Mouse (Mus musculus) liver, adult 2 months (tissue): ENCODE measurements at regions not wholly inside any gene's neighbourhood (a gene's known extent, or its start where the extent isn't known, plus 50 kb on each side); places are given as distances from the start of the nearest gene placed in this dataset.

Experiments used
- DNase-seq: peaks from one replicate; pipeline ENCODE4 v3.0.0-alpha.2; 2011; ENCODE audit warnings: low read depth, low spot score; ENCODE audit errors: extremely low read depth
- H3K27ac ChIP-seq: fragments of 200-500 bp; replicated peaks from 2 replicates; pipeline ENCODE4 v1.5.1; 2012; ENCODE audit warnings: low read depth, mild to moderate bottlenecking, control low read depth, inconsistent platforms, low read length; ENCODE audit not compliant: insufficient read depth
- H3K27me3 ChIP-seq: fragments of 200-500 bp; 2 replicates; pipeline ENCODE4 v1.6.1; 2012; ENCODE audit warnings: mild to moderate bottlenecking, moderate library complexity, low read length, inconsistent platforms; ENCODE audit not compliant: control insufficient read depth, insufficient read depth
- H3K36me3 ChIP-seq: fragments of 200-500 bp; 2 replicates; pipeline ENCODE4 v1.6.1; 2012; ENCODE audit warnings: low read length, inconsistent platforms; ENCODE audit not compliant: control insufficient read depth, insufficient read depth
- H3K4me1 ChIP-seq: fragments of 200-500 bp; 2 replicates; pipeline ENCODE4 v1.6.1; 2011; ENCODE audit warnings: low read length; ENCODE audit not compliant: control insufficient read depth, insufficient read depth
- H3K4me3 ChIP-seq: fragments of 200-500 bp; 2 replicates; pipeline ENCODE4 v1.5.1; 2011; ENCODE audit warnings: low read depth, mild to moderate bottlenecking, control low read depth, low read length, moderate library complexity; ENCODE audit not compliant: insufficient read depth
- H3K79me2 ChIP-seq: fragments of 200-500 bp; 2 replicates; pipeline ENCODE4 v1.6.1; 2012; ENCODE audit warnings: inconsistent platforms, mild to moderate bottlenecking, low read length, moderate library complexity; ENCODE audit not compliant: control insufficient read depth, insufficient read depth
- H3K9ac ChIP-seq: fragments of 200-500 bp; 2 replicates; pipeline ENCODE4 v1.6.1; 2012; ENCODE audit warnings: low read depth, mild to moderate bottlenecking, control low read depth, inconsistent platforms, low read length
- CTCF ChIP-seq: fragments of 200-500 bp; IDR thresholded peaks from 2 replicates; pipeline ENCODE4 v1.5.1; 2011; ENCODE audit warnings: low read depth, low read length, control low read depth
- POLR2A ChIP-seq: fragments of 200-500 bp; IDR thresholded peaks from 2 replicates; pipeline ENCODE4 v1.6.1; 2011; ENCODE audit warnings: low read length, control low read depth; ENCODE audit not compliant: insufficient read depth; ENCODE audit errors: extremely low read depth
- WGBS: fragments of 180-500 bp; shearing (Covaris S2); methylation state at CpG from one replicate; pipeline ENCODE4 v1.1.7; 2018; 5-methylcytosine and 5-hydroxymethylcytosine counted together

DNA sequence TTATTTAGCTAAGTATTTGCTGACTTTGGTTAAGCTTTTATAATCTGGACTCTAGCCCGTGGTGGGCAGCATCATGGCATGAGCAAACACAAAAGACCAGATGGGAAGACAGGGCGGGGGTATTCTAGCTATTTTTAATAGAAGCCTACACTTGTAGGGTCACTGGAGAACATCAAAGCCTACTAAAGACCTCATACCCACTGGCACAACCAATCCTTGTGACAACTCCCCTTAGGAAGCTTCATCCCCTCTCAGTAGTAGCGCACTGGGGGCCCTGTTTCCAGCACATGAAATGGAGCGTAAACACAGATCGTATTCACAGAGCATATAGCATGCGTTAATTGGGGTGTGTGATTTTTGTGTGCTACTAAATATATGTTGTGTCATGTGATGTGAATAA, 202.4 kb downstream of the Smoc2 start:
- H3K4me3 ChIP-seq = no peak overlapping the region
- no peak for DNase-seq
- H3K4me1 ChIP-seq = no peaks in the 10 kb centered on the region
- WGBS = 92% methylated on average over 6 of the region's 6 CpGs
- H3K9ac ChIP-seq = no peak overlapping the region
- H3K79me2 ChIP-seq = no peaks in the 10 kb centered on the region
- H3K27ac ChIP-seq = no peak overlapping the region
- no peaks in the 10 kb centered on the region for H3K36me3 ChIP-seq
- no peak for TF ChIP-seq CTCF
- no peak for TF ChIP-seq POLR2A
- no peaks in the 10 kb centered on the region for H3K27me3 ChIP-seq

- Histone ChIP-seq H3K4me1 (no peaks in the 10 kb centered on the region), H3K4me3 (no peak overlapping the region), H3K9ac (no peak overlapping the region), H3K27ac (no peak overlapping the region), H3K79me2 (no peaks in the 10 kb centered on the region), H3K36me3 (no peaks in the 10 kb centered on the region), H3K27me3 (no peaks in the 10 kb centered on the region)
- no peak for DNase-seq
- WGBS = 89% methylated on average over 10 of the region's 10 CpGs
- TF ChIP-seq CTCF (no peak), POLR2A (no peak)
Observed at GRCm38 (mm10) chr17:14478938-14479505, 199.7 kb downstream of the Smoc2 start.

DNA sequence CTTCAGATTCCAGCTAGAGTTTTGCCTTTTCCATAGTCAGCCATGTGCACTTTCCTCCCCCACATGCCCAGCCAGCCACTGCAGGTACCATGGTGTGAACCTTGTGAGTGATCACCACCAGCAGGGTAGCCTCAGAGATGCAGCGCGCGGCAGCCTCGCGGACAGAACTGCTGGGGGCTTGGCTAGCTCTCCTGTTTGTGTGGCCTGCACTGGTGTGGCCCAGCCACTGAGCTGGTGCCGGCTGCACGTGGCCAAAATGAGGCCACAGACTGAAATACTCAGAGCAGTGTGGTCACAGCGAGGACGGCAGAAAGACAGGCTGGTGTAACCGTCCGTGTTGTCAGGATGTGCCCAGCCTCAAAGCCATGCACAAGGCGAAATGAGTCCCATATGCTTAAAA, 197.4 kb downstream of the Smoc2 start:
- no peak for DNase-seq
- no peak overlapping the region for H3K27ac ChIP-seq
- H3K4me3 ChIP-seq = no peak overlapping the region
- WGBS = 78% methylated on average over 12 of the region's 12 CpGs
- no peaks in the 10 kb centered on the region for H3K4me1 ChIP-seq
- TF ChIP-seq CTCF (no peak), POLR2A (no peak)
- no peak overlapping the region for H3K9ac ChIP-seq
- H3K79me2 ChIP-seq = no peaks in the 10 kb centered on the region
- no peaks in the 10 kb centered on the region for H3K36me3 ChIP-seq
- H3K27me3 ChIP-seq = no peaks in the 10 kb centered on the region

- no peak overlapping the region for H3K4me3 ChIP-seq
- no peaks in the 10 kb centered on the region for H3K36me3 ChIP-seq
- no peak overlapping the region for H3K9ac ChIP-seq
- no peaks in the 10 kb centered on the region for H3K27me3 ChIP-seq
- no peak overlapping the region for H3K27ac ChIP-seq
- no peak for DNase-seq
- H3K4me1 ChIP-seq = no peaks in the 10 kb centered on the region
- 33% methylated on average over 23 of the region's 23 CpGs for WGBS
- H3K79me2 ChIP-seq = no peaks in the 10 kb centered on the region
- no peak for TF ChIP-seq CTCF
- no peak for TF ChIP-seq POLR2A
Observed at GRCm38 (mm10) chr17:14475778-14476647, 196.7 kb downstream of the Smoc2 start.

GRCm38 (mm10) chr17:14475277-14475676, 196.0 kb downstream of the Smoc2 start:
- Histone ChIP-seq H3K79me2 (no peaks in the 10 kb centered on the region), H3K4me3 (no peak overlapping the region), H3K27ac (no peak overlapping the region), H3K4me1 (no peaks in the 10 kb centered on the region), H3K9ac (no peak overlapping the region), H3K27me3 (no peaks in the 10 kb centered on the region), H3K36me3 (no peaks in the 10 kb centered on the region)
- 33% methylated on average over 4 of the region's 4 CpGs for WGBS
- no peak for DNase-seq
- TF ChIP-seq POLR2A (no peak), CTCF (no peak)

DNA sequence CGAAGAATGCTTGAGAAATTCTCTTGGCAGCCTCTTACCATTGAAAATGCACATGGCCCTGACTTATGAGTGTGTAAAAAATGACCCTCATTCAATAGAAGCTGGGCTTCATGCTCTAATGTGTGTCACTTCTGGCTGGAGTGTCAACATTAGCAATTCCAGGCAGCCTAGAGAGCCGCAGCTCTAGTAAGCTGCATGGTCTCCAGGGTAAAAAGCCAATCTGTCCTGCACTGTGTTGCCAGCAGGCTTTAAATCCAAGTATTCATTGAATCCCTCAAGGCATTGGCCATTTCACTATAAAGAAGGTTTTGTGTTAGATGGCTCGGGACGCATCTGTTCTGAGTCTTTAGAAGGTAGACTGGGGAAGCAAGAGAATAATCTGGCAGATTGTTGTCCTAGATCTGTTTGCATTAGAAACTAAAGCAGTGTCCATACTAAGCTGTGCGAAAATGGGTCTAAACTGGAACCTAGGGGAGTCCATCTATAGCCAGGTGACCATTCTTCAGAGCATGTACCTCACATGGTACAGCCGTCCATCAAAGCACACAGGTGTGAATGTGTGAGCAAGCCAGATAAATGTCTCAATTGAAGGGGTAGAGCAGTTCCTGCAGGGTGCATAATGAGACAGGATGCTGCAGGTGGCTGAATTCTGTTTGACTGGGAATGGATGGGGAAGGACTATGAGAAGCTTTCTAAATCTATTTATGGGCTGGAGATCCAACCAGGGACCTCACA, 189.6 kb downstream of the Smoc2 start:
- no peaks in the 10 kb centered on the region for H3K4me1 ChIP-seq
- 71% methylated on average over 6 of the region's 6 CpGs for WGBS
- H3K4me3 ChIP-seq = no peak overlapping the region
- no peak overlapping the region for H3K9ac ChIP-seq
- no peak overlapping the region for H3K27ac ChIP-seq
- TF ChIP-seq CTCF = no peak
- TF ChIP-seq POLR2A = no peak
- H3K79me2 ChIP-seq = no peaks in the 10 kb centered on the region
- H3K36me3 ChIP-seq = no peaks in the 10 kb centered on the region
- H3K27me3 ChIP-seq = no peaks in the 10 kb centered on the region
- no peak for DNase-seq
